Mouse (Mus musculus): Measurements from ENCODE around the gene March4. TPM values are rescaled to one million over a fixed set of nuclear protein-coding genes. Genes with fewer than 3 reads are reported as not detected.
A peak's percentile ranks its signal among the peaks of the same experiment; 100 is the strongest.

March4 gene
- 0.06 and 0.37 TPM in 2 replicates for polyA plus RNA-seq (2012; rRNA removed)

GRCm38 (mm10) chr1:72536611-72537351, at the start of gene March4:
March4 (minus strand) TSS chr1:72536930.
- no peaks in the 10 kb centered on the region for H3K36me3 ChIP-seq (ENCODE audit: control insufficient read depth, insufficient read depth, low read length)
- no peak within 1 kb of the TSS for H3K27ac ChIP-seq (ENCODE audit: insufficient read depth, low read depth, low read length)
- peaks cover 3% of the 10 kb centered on the region; the same call in 1 of the 2 replicates for H3K27me3 ChIP-seq (ENCODE audit: control insufficient read depth, insufficient read depth, low read length)
- TF ChIP-seq POLR2A (IDR thresholded peaks at IDR 0.05; ENCODE audit: low read depth, low read length) (no peak), CTCF (IDR thresholded peaks at IDR 0.05; ENCODE audit: extremely low read depth, insufficient read length, insufficient replicate concordance, low read depth, low read length) (no peak)
- WGBS = 3% methylated on average over 41 of the region's 41 CpGs
- no peaks in the 10 kb centered on the region for H3K4me1 ChIP-seq (ENCODE audit: control insufficient read depth, insufficient read depth, insufficient read length, low read length)
- no peak within 1 kb of the TSS for H3K4me3 ChIP-seq (ENCODE audit: low read depth, low read length)

- H3K4me1 ChIP-seq (ENCODE audit: control insufficient read depth, insufficient read depth, insufficient read length, low read length) = peaks cover 1% of the 10 kb centered on the region; the same call in 1 of the 2 replicates
- WGBS = 87% methylated on average over 17 of the region's 17 CpGs
- H3K36me3 ChIP-seq (ENCODE audit: control insufficient read depth, insufficient read depth, low read length) = peaks cover 15% of the 10 kb centered on the region
- no peak overlapping the region for H3K4me3 ChIP-seq (ENCODE audit: low read depth, low read length)
- TF ChIP-seq CTCF (IDR thresholded peaks at IDR 0.05; ENCODE audit: extremely low read depth, insufficient read length, insufficient replicate concordance, low read depth, low read length) (no peak), POLR2A (IDR thresholded peaks at IDR 0.05; ENCODE audit: low read depth, low read length) (no peak)
- H3K27me3 ChIP-seq (ENCODE audit: control insufficient read depth, insufficient read depth, low read length) = no peaks in the 10 kb centered on the region
- H3K27ac ChIP-seq (ENCODE audit: insufficient read depth, low read depth, low read length) = no peak overlapping the region
Measured at GRCm38 (mm10) chr1:72585971-72586875, 49.5 kb upstream of the March4 start.

- Histone ChIP-seq H3K27me3 (ENCODE audit: control insufficient read depth, insufficient read depth, low read length) (no peaks in the 10 kb centered on the region), H3K4me3 (ENCODE audit: low read depth, low read length) (no peak overlapping the region), H3K4me1 (ENCODE audit: control insufficient read depth, insufficient read depth, insufficient read length, low read length) (peaks cover 1% of the 10 kb centered on the region; the same call in 1 of the 2 replicates), H3K36me3 (ENCODE audit: control insufficient read depth, insufficient read depth, low read length) (peaks cover 12% of the 10 kb centered on the region), H3K27ac (ENCODE audit: insufficient read depth, low read depth, low read length) (no peak overlapping the region)
- 65% methylated on average over 4 of the region's 4 CpGs for WGBS
- no peak for TF ChIP-seq POLR2A (IDR thresholded peaks at IDR 0.05; ENCODE audit: low read depth, low read length)
Measured at GRCm38 (mm10) chr1:72583906-72584305, 47.2 kb upstream of the March4 start.

GRCm38 (mm10) chr1:72582947-72583731, 46.4 kb upstream of the March4 start, which contains the start of gene Smarcal1:
Smarcal1 (plus strand) TSS chr1:72583251.
- H3K27me3 ChIP-seq (ENCODE audit: control insufficient read depth, insufficient read depth, low read length) = no peaks in the 10 kb centered on the region
- H3K27ac ChIP-seq (ENCODE audit: insufficient read depth, low read depth, low read length) = peak within 1 kb of the TSS; percentile 61
- TF ChIP-seq POLR2A (IDR thresholded peaks at IDR 0.05; ENCODE audit: low read depth, low read length) (0 out of 2 replicates have a peak, but pooled peaks have one; percentile 51), CTCF (IDR thresholded peaks at IDR 0.05; ENCODE audit: extremely low read depth, insufficient read length, insufficient replicate concordance, low read depth, low read length) (no peak)
- peaks cover 12% of the 10 kb centered on the region for H3K36me3 ChIP-seq (ENCODE audit: control insufficient read depth, insufficient read depth, low read length)
- peaks cover 1% of the 10 kb centered on the region; the same call in 1 of the 2 replicates for H3K4me1 ChIP-seq (ENCODE audit: control insufficient read depth, insufficient read depth, insufficient read length, low read length)
- peak within 1 kb of the TSS; percentile 81 for H3K4me3 ChIP-seq (ENCODE audit: low read depth, low read length)
- under 1% methylated on average over 25 of the region's 25 CpGs for WGBS

- Histone ChIP-seq H3K27ac (ENCODE audit: insufficient read depth, low read depth, low read length) (no peak overlapping the region), H3K36me3 (ENCODE audit: control insufficient read depth, insufficient read depth, low read length) (no peaks in the 10 kb centered on the region), H3K4me1 (ENCODE audit: control insufficient read depth, insufficient read depth, insufficient read length, low read length) (peaks cover 1% of the 10 kb centered on the region; the same call in 1 of the 2 replicates), H3K27me3 (ENCODE audit: control insufficient read depth, insufficient read depth, low read length) (peaks cover 4% of the 10 kb centered on the region; the same call in 1 of the 2 replicates), H3K4me3 (ENCODE audit: low read depth, low read length) (no peak overlapping the region)
- WGBS = 29% methylated on average over 4 of the region's 4 CpGs
- TF ChIP-seq POLR2A (IDR thresholded peaks at IDR 0.05; ENCODE audit: low read depth, low read length) = no peak
- TF ChIP-seq CTCF (IDR thresholded peaks at IDR 0.05; ENCODE audit: extremely low read depth, insufficient read length, insufficient replicate concordance, low read depth, low read length) = no peak
Measured at GRCm38 (mm10) chr1:72578806-72579205, 42.1 kb upstream of the March4 start.

- H3K4me3 ChIP-seq (ENCODE audit: low read depth, low read length) = no peak overlapping the region
- peaks cover 4% of the 10 kb centered on the region; the same call in 1 of the 2 replicates for H3K27me3 ChIP-seq (ENCODE audit: control insufficient read depth, insufficient read depth, low read length)
- H3K4me1 ChIP-seq (ENCODE audit: control insufficient read depth, insufficient read depth, insufficient read length, low read length) = no peaks in the 10 kb centered on the region
- H3K27ac ChIP-seq (ENCODE audit: insufficient read depth, low read depth, low read length) = no peak overlapping the region
- WGBS = 55% methylated on average over 15 of the region's 15 CpGs
- TF ChIP-seq POLR2A (IDR thresholded peaks at IDR 0.05; ENCODE audit: low read depth, low read length) (no peak), CTCF (IDR thresholded peaks at IDR 0.05; ENCODE audit: extremely low read depth, insufficient read length, insufficient replicate concordance, low read depth, low read length) (no peak)
- no peaks in the 10 kb centered on the region for H3K36me3 ChIP-seq (ENCODE audit: control insufficient read depth, insufficient read depth, low read length)
Measured at GRCm38 (mm10) chr1:72578351-72578750, 41.6 kb upstream of the March4 start.

Data from small intestine, adult 2 months (tissue).